Mouse (Mus musculus) CH12.LX (cell line): ENCODE measurements around the gene Gm5741. TPM values are rescaled to one million over a fixed set of nuclear protein-coding genes. Genes with fewer than 3 reads are reported as not detected.

Source experiments
- DNase-seq: peaks from one replicate; pipeline ENCODE4 v3.0.0-alpha.2; 2013; ENCODE audit errors: extremely low read depth
- H3K27ac ChIP-seq: 2 replicates; pipeline ENCODE4 v1.5.1; 2012; ENCODE audit warnings: low read depth, mild to moderate bottlenecking, control low read depth, moderate library complexity; ENCODE audit not compliant: insufficient read depth
- H3K27me3 ChIP-seq: replicated peaks from 2 replicates; pipeline ENCODE3; 2012; ENCODE audit warnings: inconsistent platforms
- H3K36me3 ChIP-seq, 2 experiments: replicated peaks in 1 of 2; 2 replicates each; pipeline versions ENCODE3 to v1.6.1; 2012; ENCODE audit warnings: inconsistent platforms in 1 of 2, low read length in 1 of 2, mild to moderate bottlenecking in 1 of 2, mixed read lengths in 1 of 2, moderate library complexity in 1 of 2; ENCODE audit not compliant: control insufficient read depth in 1 of 2, insufficient read depth in 1 of 2
- H3K4me1 ChIP-seq, 2 experiments: 2 replicates each; pipeline ENCODE4 v1.6.1; 2012; ENCODE audit warnings: inconsistent platforms in 1 of 2, moderate library complexity in 1 of 2; ENCODE audit not compliant: insufficient read depth in 2 of 2, control insufficient read depth in 1 of 2
- H3K4me2 ChIP-seq: 2 replicates; pipeline ENCODE4 v1.6.1; 2012; ENCODE audit warnings: low read depth, mild to moderate bottlenecking, control low read depth; ENCODE audit not compliant: poor library complexity, insufficient read depth, severe bottlenecking
- H3K4me3 ChIP-seq, 3 experiments: fragments of 150-350 bp in 1 of 3; sonication (generic) in 1 of 3; replicated peaks in 1 of 3; 2 replicates each; pipeline versions ENCODE3 to v1.5.1; 2011 to 2012; ENCODE audit warnings: low read depth in 2 of 3, low read length in 2 of 3, mild to moderate bottlenecking in 2 of 3, moderate library complexity in 2 of 3, control low read depth in 1 of 3, improper control_type of control experiment in 1 of 3, inconsistent platforms in 1 of 3, mixed read lengths in 1 of 3; ENCODE audit not compliant: poor library complexity in 1 of 3
- H3K79me2 ChIP-seq: replicated peaks from 2 replicates; pipeline ENCODE4 v1.6.1; 2012; ENCODE audit warnings: mild to moderate bottlenecking, moderate library complexity; ENCODE audit not compliant: control insufficient read depth, poor library complexity, insufficient read depth, severe bottlenecking; ENCODE audit errors: extremely low read depth
- H3K9ac ChIP-seq: 2 replicates; pipeline ENCODE4 v1.6.1; 2012; ENCODE audit warnings: low read depth, mild to moderate bottlenecking, control low read depth, moderate library complexity; ENCODE audit not compliant: insufficient read depth
- H3K9me3 ChIP-seq: replicated peaks from 2 replicates; pipeline ENCODE3; 2012; ENCODE audit warnings: low read length, inconsistent platforms, mixed read lengths
- CHD1 ChIP-seq: IDR thresholded peaks from 2 replicates; pipeline ENCODE4 v1.6.1; 2012; ENCODE audit warnings: low read depth, low read length, improper control_type of control experiment, inconsistent platforms
- CHD2 ChIP-seq: IDR thresholded peaks from 2 replicates; pipeline ENCODE4 v1.6.1; 2011; ENCODE audit warnings: low read length, improper control_type of control experiment
- CTCF ChIP-seq, 2 experiments: IDR thresholded peaks in 1 of 2; conservative IDR thresholded peaks in 1 of 2; 2 replicates each; pipeline ENCODE4 v1.5.1; 2011 to 2012; ENCODE audit warnings: low read depth in 2 of 2, low read length in 2 of 2, improper control_type of control experiment in 1 of 2, inconsistent platforms in 1 of 2, mild to moderate bottlenecking in 1 of 2, moderate library complexity in 1 of 2
- ELF1 ChIP-seq: IDR thresholded peaks from 2 replicates; pipeline ENCODE4 v1.6.1; 2014; ENCODE audit warnings: low read depth, mild to moderate bottlenecking, inconsistent platforms, low read length, improper control_type of control experiment
- GABPA ChIP-seq: IDR thresholded peaks from 2 replicates; pipeline ENCODE4 v1.6.1; 2012; ENCODE audit warnings: low read depth, low read length, improper control_type of control experiment, inconsistent platforms; ENCODE audit not compliant: insufficient replicate concordance
- HCFC1 ChIP-seq: IDR thresholded peaks from 2 replicates; pipeline ENCODE4 v1.6.1; 2012; ENCODE audit warnings: low read depth, mild to moderate bottlenecking, inconsistent platforms, low read length, improper control_type of control experiment
- JUND ChIP-seq: conservative IDR thresholded peaks from 2 replicates; pipeline ENCODE4 v1.6.1; 2011; ENCODE audit warnings: low read depth, low read length, improper control_type of control experiment
- MAZ ChIP-seq: IDR thresholded peaks from 2 replicates; pipeline ENCODE4 v1.6.1; 2012; ENCODE audit warnings: low read depth, mild to moderate bottlenecking, inconsistent platforms, low read length, improper control_type of control experiment, moderate library complexity
- MYC ChIP-seq: IDR thresholded peaks from 2 replicates; pipeline ENCODE4 v1.6.1; 2011; ENCODE audit warnings: low read depth, mild to moderate bottlenecking, improper control_type of control experiment, low read length
- NRF1 ChIP-seq: IDR thresholded peaks from 2 replicates; pipeline ENCODE4 v1.6.1; 2014; ENCODE audit warnings: low read depth, mild to moderate bottlenecking, inconsistent platforms, low read length, improper control_type of control experiment, moderate library complexity
- PAX5 ChIP-seq: IDR thresholded peaks from 2 replicates; pipeline ENCODE4 v1.6.1; 2012; ENCODE audit warnings: low read length, inconsistent platforms, mixed read lengths
- POLR2AphosphoS2 ChIP-seq: IDR thresholded peaks from 2 replicates; pipeline ENCODE4 v1.6.1; 2011; ENCODE audit warnings: low read depth, low read length, improper control_type of control experiment
- RAD21 ChIP-seq: IDR thresholded peaks from 2 replicates; pipeline ENCODE4 v1.6.1; 2011; ENCODE audit warnings: low read depth, mild to moderate bottlenecking, low read length, improper control_type of control experiment, moderate library complexity
- USF1 ChIP-seq: IDR thresholded peaks from 2 replicates; pipeline ENCODE4 v1.6.1; 2014; ENCODE audit warnings: low read depth, mild to moderate bottlenecking, inconsistent platforms, low read length, improper control_type of control experiment
- ZNF384 ChIP-seq: IDR thresholded peaks from 2 replicates; pipeline ENCODE4 v1.6.1; 2012; ENCODE audit warnings: low read depth, low read length, improper control_type of control experiment, inconsistent platforms
- dilution Hi-C: fragments of 300-500 bp; cut with MboI; formaldehyde crosslinking; loops from 2 replicates; pipeline ENCODE4 v1.14.3; 2020; ENCODE audit warnings: low sequenced_read_pairs; ENCODE audit not compliant: extremely low pct_unique_long_range_greater_than_20kb, extremely low pct_ligation_motif_present
- in situ Hi-C: fragments of 300-500 bp; cut with MboI; formaldehyde crosslinking; loops from 3 replicates; pipeline ENCODE4 v1.14.3; 2019; ENCODE audit warnings: low sequenced_read_pairs, low pct_ligation_motif_present, low pct_unique_long_range_greater_than_20kb, mixed read lengths
- polyA plus RNA-seq: library from polyadenylated mRNA; unstranded; fragments of >175 nt; gene quantifications from 2 replicates; pipeline ENCODE4 v1.2.1, GENCODE M21; 2012; ENCODE audit warnings: low read depth; ENCODE audit not compliant: insufficient read length
- total RNA-seq, 2 experiments: library from RNA; depleted of rRNA; stranded (reverse); fragments of 300-350 nt in 1 of 2; fragments of >200 nt in 1 of 2; gene quantifications; 2 replicates each; pipeline ENCODE4 v1.2.3; 2012 to 2014

Gene Gm5741
- total and polyA plus RNA-seq, 3 experiments, result 1.0 TPM; not detected in 2

DNA sequence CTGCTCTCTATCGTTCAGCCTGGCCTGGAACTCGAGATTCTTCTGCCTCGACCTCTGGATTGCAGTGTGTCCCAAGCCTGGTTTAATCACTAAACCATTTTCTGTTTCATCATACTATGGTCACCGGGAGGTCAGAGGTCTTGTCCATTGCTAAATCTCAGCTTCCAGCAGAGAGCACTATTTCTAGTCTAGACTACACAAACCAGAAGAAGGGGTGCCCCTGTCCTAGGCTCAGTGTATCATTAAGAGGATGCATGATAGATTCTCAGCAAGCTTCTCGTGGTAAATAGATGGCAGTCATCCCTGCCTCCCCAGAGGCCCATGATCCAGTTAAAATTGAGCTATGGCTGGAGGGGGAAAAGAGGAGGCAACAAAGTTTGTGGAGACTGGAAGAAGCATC lies 3.3 kb upstream of the Gm5741 start:
- TF ChIP-seq CTCF (conservative IDR thresholded peaks at IDR 0.05 in 1 of 2, IDR thresholded peaks at IDR 0.05 in 1 of 2; ENCODE audit: low read depth in 2 of 2, low read length in 2 of 2), result peak in 1 of 2 experiments; percentile 26; a peak in 2 of 4 replicates
- 0 out of 2 replicates have a peak, but pooled peaks have one; percentile 15 for TF ChIP-seq CHD2
- peak; percentile 4; the same call in 1 of the 2 replicates for TF ChIP-seq POLR2AphosphoS2
- TF ChIP-seq GABPA, result no peak
- Histone ChIP-seq H3K36me3 (peaks cover 52 to 63% of the 10 kb centered on the region in 2 experiments), H3K4me2 (peak overlapping the region; percentile 48), H3K27ac (peak overlapping the region; percentile 96; the same call in 1 of the 2 replicates), H3K9me3 (no peaks in the 10 kb centered on the region), H3K27me3 (no peaks in the 10 kb centered on the region), H3K79me2 (peaks cover 17% of the 10 kb centered on the region), H3K4me3 (peak overlapping the region; percentile 44 to 98 (median 92)), H3K4me1 (peaks cover 6 to 25% of the 10 kb centered on the region in 2 experiments), H3K9ac (peak overlapping the region; percentile 99)
- dilution Hi-C loops, result no loop called here
- peak; percentile 42 for DNase-seq
- in situ Hi-C loops, result loop anchor here (5.0 kb wide), 1 partner anchor 101 kb away; no protein-coding TSS in a partner anchor

DNA sequence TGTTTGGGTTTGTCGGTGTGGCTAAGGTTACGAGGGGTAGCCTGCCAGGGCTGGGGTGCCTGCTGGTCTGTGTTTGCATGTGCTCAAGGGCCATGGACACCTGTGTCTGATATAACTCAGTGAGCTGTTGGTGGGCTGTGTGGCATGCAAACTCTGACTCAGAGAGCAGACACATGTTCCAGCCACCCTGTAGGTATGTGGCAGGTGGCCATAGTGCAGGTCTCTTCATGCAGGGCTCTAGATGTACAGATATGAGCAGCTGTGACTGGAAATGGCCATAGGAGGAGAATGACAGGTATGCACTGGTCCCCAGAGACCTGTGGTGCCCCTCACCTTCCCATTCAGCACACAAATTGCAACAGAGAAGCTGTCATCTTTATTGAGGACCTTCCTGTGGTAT lies 627 bp downstream of the Gm5741 start:
- H3K4me2 ChIP-seq, result no peak overlapping the region
- in situ Hi-C loops (no loop called here), dilution Hi-C loops (no loop called here)
- H3K27me3 ChIP-seq, result no peaks in the 10 kb centered on the region
- H3K4me1 ChIP-seq, result peaks cover 0 to 8% of the 10 kb centered on the region in 2 experiments; a peak in 2 of 4 replicates
- H3K79me2 ChIP-seq, result peaks cover 2% of the 10 kb centered on the region; the same call in 1 of the 2 replicates
- H3K9ac ChIP-seq, result no peak overlapping the region
- no peak overlapping the region for H3K4me3 ChIP-seq
- no peak for TF ChIP-seq NRF1
- no peak for TF ChIP-seq ELF1
- TF ChIP-seq RAD21, result no peak
- TF ChIP-seq ZNF384, result no peak
- TF ChIP-seq MAZ, result no peak
- TF ChIP-seq CHD1, result no peak
- no peak for TF ChIP-seq HCFC1
- no peak for TF ChIP-seq GABPA
- no peak for TF ChIP-seq USF1
- TF ChIP-seq MYC, result no peak
- TF ChIP-seq PAX5, result no peak
- TF ChIP-seq CTCF (conservative IDR thresholded peaks at IDR 0.05 in 1 of 2, IDR thresholded peaks at IDR 0.05 in 1 of 2; ENCODE audit: low read depth in 2 of 2, low read length in 2 of 2), result no peak
- TF ChIP-seq JUND, result no peak
- H3K27ac ChIP-seq, result no peak overlapping the region
- H3K9me3 ChIP-seq, result no peaks in the 10 kb centered on the region
- peaks cover 37 to 63% of the 10 kb centered on the region in 2 experiments for H3K36me3 ChIP-seq
- DNase-seq, result no peak
